Mouse (Mus musculus): ENCODE data around the gene Scgb2b24.

Gene Scgb2b24

DNA sequence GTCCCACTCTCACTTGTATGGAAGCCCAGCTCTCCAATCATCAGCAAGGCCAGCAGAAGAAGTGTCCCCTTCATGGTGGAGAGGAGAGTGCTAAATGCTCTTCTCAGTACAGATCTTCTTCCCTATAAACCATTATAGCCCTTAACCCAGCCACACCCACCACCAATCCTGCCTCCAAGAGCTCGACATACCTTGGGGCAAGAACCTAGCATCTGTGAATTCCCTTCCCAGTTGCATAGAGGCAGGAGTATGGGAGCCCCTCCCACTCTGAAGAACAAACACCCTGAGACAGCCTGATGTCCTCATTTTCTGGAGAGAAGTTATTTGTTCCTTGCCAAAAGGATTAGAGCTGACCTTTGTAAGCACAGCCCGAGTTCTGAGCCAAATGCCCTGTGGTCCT lies at the start of gene Scgb2b24:
Scgb2b24 (minus strand) TSS at position 101 of the 400 bp plus-strand sequence.
- no peak for DNase-seq (ENCODE audit: extremely low read depth, low read depth)

DNA sequence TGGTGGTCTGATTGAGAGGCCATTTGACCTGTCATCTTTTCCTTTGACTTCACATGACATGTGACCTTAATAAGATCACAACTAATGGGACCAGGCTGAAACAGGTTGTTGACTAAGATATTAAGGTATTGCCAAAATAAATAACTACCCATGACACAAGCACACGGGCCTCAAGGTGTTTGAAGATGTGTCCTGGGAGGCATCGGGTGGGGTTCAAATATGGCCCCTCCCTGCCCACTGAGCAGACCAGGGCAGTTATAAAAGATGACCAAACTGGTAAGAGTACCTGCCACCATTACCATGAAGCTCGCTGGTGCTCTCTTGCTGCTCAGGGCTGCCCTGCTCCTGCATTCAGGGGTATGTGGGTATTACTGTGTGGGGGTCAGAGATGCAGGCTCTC lies 4.4 kb upstream of the Scgb2b24 start, which contains the start of gene Scgb1b24:
Scgb1b24 (plus strand) TSS at position 301 of the 400 bp plus-strand sequence.
- DNase-seq (ENCODE audit: extremely low read depth, low read depth) = no peak

DNA sequence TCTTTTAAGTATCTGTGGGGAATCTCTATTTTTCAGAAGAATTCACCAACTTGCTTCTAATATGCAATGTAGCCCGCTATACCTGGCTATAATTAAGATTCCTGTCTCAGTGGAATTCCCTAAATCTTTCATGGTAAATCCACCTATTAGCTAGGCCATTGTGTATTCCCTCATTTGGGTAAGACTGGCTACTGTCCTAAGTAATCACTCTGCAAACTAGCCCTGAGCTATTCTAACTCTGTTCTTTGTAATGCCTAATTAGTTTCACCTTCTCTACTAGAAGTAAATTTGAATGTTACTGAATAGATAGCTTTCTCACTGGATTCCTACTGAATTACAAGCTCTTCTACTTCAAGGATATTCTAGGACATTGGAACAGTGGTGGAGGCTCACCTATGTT lies 49.2 kb downstream of the Scgb2b24 start:
- DNase-seq (ENCODE audit: extremely low read depth, low read depth) = no peak
